Mouse (Mus musculus) liver, postnatal 0 days (tissue): ENCODE results near the gene Morf4l1.

ENCODE experiments used
- CTCF ChIP-seq: sonication (generic); IDR thresholded peaks from 2 replicates; pipeline ENCODE4 v1.5.1; 2016; ENCODE audit warnings: antibody characterized with exemption, low read depth
- EP300 ChIP-seq: IDR thresholded peaks from 2 replicates; pipeline ENCODE4 v1.6.1; 2016; ENCODE audit warnings: antibody characterized with exemption, low read depth, mild to moderate bottlenecking

DNA sequence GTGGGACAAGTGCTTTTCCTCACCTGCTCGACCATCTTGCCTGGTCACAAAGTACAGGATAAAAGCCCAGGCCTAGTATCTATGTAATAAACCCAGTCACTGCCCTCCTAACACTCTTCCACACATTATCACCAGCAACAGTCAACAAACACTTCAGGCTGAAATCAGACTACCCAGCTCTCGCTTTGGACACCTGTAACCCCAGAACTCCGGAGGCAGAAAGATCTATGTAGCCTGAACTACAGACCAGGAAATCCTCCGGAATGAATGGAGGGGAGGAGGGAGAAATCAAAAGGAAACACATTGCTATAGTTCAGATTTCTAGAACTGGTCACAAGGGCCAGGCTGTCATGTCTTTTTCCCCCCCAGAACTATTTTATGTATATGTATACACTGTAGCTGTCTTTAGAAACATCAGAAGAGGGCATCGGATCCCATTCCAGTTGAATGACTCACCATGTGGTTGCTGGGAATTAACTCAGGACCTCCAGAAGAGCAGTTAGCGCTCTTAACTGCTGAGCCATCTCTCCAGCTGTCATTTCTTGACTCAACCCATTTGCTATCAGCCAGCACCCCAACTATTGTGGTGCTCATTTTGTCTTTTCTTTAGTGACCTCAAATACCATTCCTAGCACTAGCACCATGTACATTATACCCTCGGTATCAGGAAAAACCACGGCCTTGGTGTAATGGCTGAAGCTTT, 29.7 kb downstream of the Morf4l1 start:
- TF ChIP-seq CTCF, result no peak
- TF ChIP-seq EP300, result no peak
